Mouse (Mus musculus) testis, adult 2 months (tissue): ENCODE data around the gene 1700025G04Rik.

Experiments
- CTCF ChIP-seq: fragments of 200-500 bp; IDR thresholded peaks from 2 replicates; pipeline ENCODE4 v1.5.1; 2012; ENCODE audit warnings: low read depth, mild to moderate bottlenecking, inconsistent platforms, low read length, moderate library complexity; ENCODE audit not compliant: control insufficient read depth, insufficient read depth, insufficient replicate concordance
- POLR2A ChIP-seq: fragments of 200-500 bp; IDR thresholded peaks from 2 replicates; pipeline ENCODE4 v1.6.1; 2012; ENCODE audit warnings: low read depth, mild to moderate bottlenecking, inconsistent platforms, low read length, moderate library complexity; ENCODE audit not compliant: control insufficient read depth

DNA sequence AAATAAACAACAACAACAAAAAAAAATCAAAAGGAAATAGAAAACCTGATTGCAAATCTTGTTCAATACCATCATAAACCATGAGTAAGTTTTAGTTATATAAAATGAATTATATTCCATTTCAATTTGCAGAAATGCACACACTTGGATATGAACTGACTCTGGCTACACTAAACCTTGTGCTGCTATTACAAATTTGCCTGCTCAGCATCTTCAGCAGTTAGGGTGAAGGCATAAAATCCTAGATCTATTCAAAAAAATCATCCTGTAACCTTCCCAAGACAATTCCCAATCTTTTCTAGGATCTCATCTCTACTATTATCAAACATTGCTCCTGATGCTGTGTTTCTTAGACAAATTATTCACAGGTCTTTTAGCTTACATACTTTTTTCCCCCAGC is 22.0 kb downstream of the 1700025G04Rik start:
- TF ChIP-seq CTCF = no peak
- TF ChIP-seq POLR2A = no peak
